Mouse (Mus musculus): ENCODE results near the gene Fam189a1. TPM values are rescaled to one million over a fixed set of nuclear protein-coding genes. Genes with fewer than 3 reads are reported as not detected.

Gene Fam189a1
- polyA plus RNA-seq, 1 experiment from 2014 or later: 0.65 TPM

GRCm38 (mm10) chr7:65153846-65154245, 2.5 kb downstream of the Fam189a1 start:
- Histone ChIP-seq H3K9ac (ENCODE audit: low read depth, low read length) (no peak overlapping the region), H3K9me3 (ENCODE audit: control insufficient read depth, low read length) (no peaks in the 10 kb centered on the region), H3K27me3 (ENCODE audit: control insufficient read depth, insufficient read depth, low read length) (peaks cover 44% of the 10 kb centered on the region), H3K4me3 (ENCODE audit: low read length) (no peak overlapping the region), H3K36me3 (ENCODE audit: control insufficient read depth, insufficient read depth, low read length) (no peaks in the 10 kb centered on the region), H3K4me2 (replicated peaks; ENCODE audit: low read depth, low read length) (no peak overlapping the region), H3K27ac (ENCODE audit: low read depth, low read length) (no peak overlapping the region), H3K4me1 (ENCODE audit: control insufficient read depth, insufficient read depth, low read length) (peaks cover 3% of the 10 kb centered on the region; the same call in 1 of the 2 replicates)
- no peak for ATAC-seq (ENCODE audit: low FRiP score, low TSS enrichment)
- 76% methylated on average over 7 of the region's 7 CpGs for WGBS

DNA sequence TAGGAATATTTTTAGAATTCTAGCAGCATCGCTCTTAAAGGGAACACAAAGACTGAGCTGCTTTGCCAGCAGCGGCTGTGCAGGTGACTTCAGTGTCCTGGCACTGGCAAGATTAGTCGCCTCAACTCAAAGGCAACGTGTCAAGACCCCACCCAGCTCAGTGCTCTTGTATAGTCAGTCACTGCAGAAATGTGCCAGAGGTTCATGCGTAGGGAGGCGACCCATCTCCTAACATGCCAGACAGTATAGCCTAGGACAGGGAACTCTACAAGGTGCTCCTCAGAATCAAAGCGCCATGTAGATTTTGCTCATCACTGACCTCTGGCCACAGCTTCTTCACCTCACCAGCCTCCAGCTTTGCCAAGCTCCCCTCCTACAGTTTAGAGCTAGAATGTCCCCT, 4.8 kb downstream of the Fam189a1 start:
- 91% methylated on average over 7 of the region's 7 CpGs for WGBS
- Histone ChIP-seq H3K4me1 (ENCODE audit: control insufficient read depth, insufficient read depth, low read length) (no peaks in the 10 kb centered on the region), H3K27me3 (ENCODE audit: control insufficient read depth, insufficient read depth, low read length) (peaks cover 26% of the 10 kb centered on the region), H3K36me3 (ENCODE audit: control insufficient read depth, insufficient read depth, low read length) (no peaks in the 10 kb centered on the region), H3K4me2 (replicated peaks; ENCODE audit: low read depth, low read length) (no peak overlapping the region), H3K27ac (ENCODE audit: low read depth, low read length) (no peak overlapping the region), H3K4me3 (ENCODE audit: low read length) (no peak overlapping the region), H3K9ac (ENCODE audit: low read depth, low read length) (no peak overlapping the region), H3K9me3 (ENCODE audit: control insufficient read depth, low read length) (no peaks in the 10 kb centered on the region)
- ATAC-seq (ENCODE audit: low FRiP score, low TSS enrichment): no peak

DNA sequence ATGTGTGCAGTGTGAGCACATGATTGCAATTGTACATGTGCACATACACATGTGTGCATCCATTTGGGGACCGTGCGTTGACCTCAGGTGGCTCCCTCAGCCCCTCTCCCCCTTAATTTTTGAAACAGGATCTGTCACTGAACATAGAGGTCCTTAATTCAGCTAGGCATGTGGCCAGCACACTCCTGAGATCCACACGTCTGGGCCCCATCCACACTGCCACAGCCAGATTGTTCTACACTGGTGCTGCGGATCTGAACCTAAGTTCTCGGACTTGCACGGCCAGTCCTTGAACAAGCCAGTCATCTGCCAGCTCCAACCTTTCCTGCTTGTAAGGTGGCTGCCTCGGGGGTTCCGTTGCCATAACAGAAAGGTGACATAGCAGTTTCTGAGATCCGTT, 7.3 kb downstream of the Fam189a1 start:
- 88% methylated on average over 9 of the region's 9 CpGs for WGBS
- no peak for ATAC-seq (ENCODE audit: low FRiP score, low TSS enrichment)

DNA sequence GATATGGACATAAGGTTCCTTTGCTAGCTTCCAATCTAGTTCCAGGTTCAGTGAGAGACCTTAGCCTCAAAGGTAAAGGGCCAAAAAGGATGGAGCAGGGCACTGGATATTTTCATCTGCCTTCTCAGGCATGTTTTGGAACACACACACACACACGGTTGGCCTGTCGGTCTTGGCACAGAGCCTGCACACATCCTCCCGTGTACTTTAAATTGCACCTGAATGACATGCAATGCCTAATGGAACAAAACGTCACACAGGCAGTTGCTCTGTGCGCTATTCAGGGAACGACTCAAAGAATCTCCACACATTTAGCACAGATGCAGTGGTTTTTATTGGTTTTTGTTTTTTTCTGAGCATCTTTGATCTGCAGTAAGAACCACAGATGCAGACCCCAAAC, 11.5 kb downstream of the Fam189a1 start:
- H3K4me1 ChIP-seq (ENCODE audit: control insufficient read depth, insufficient read depth, low read length): peaks cover 6% of the 10 kb centered on the region; the same call in 1 of the 2 replicates
- no peak overlapping the region for H3K27ac ChIP-seq (ENCODE audit: low read depth, low read length)
- no peak overlapping the region for H3K4me3 ChIP-seq (ENCODE audit: low read length)
- no peak for ATAC-seq (ENCODE audit: low FRiP score, low TSS enrichment)
- WGBS: 66% methylated on average over 6 of the region's 6 CpGs
- H3K9ac ChIP-seq (ENCODE audit: low read depth, low read length): no peak overlapping the region
- H3K9me3 ChIP-seq (ENCODE audit: control insufficient read depth, low read length): no peaks in the 10 kb centered on the region
- no peaks in the 10 kb centered on the region for H3K36me3 ChIP-seq (ENCODE audit: control insufficient read depth, insufficient read depth, low read length)
- H3K4me2 ChIP-seq (replicated peaks; ENCODE audit: low read depth, low read length): no peak overlapping the region
- no peaks in the 10 kb centered on the region for H3K27me3 ChIP-seq (ENCODE audit: control insufficient read depth, insufficient read depth, low read length)

More for the DNA sequence above, 7.3 kb downstream of the Fam189a1 start:
- Histone ChIP-seq H3K27me3 (ENCODE audit: control insufficient read depth, insufficient read depth, low read length) (peaks cover 7% of the 10 kb centered on the region; the same call in 1 of the 2 replicates), H3K4me3 (ENCODE audit: low read length) (no peak overlapping the region), H3K4me2 (replicated peaks; ENCODE audit: low read depth, low read length) (no peak overlapping the region), H3K4me1 (ENCODE audit: control insufficient read depth, insufficient read depth, low read length) (no peaks in the 10 kb centered on the region), H3K9ac (ENCODE audit: low read depth, low read length) (no peak overlapping the region), H3K36me3 (ENCODE audit: control insufficient read depth, insufficient read depth, low read length) (no peaks in the 10 kb centered on the region), H3K9me3 (ENCODE audit: control insufficient read depth, low read length) (no peaks in the 10 kb centered on the region), H3K27ac (ENCODE audit: low read depth, low read length) (no peak overlapping the region)

DNA sequence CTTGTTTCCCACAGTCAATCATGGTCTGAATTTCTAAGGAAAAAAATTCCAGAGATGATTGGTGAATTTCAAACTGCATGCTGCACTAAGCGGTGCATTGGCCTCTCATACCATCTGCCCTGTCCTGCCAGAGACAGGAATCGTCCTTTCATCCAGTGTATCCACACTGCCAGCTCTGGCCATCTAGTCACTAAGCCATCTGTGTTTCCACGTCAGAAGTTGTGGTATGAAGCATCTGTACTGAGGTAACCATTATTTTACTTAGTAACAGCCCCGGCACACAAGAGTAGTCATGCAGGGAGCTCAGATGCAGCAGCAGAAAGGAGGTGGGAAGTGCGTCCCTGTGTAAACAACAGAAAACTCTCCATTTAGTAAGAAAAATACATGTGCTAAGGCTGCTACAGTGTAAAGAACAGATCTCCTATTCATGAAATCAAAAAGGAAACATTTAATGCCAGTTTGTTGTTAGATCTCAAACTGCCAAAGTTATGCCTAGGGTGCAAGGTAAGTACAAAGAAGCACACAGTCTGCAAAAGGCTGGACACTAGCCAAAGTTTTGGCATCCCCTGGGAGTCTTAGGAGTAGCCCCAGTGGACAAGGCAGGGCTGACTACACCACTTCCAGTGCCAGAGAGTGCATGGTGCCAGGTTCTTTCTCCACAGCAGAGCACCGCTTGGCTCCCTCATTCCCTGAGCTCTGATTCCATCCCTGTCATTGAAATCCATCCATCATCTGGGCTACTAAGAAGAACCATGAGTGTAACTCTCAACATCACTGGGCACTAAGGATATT, 14.3 kb downstream of the Fam189a1 start:
- 0 out of 2 replicates have a peak overlapping the region, but pooled peaks have one; percentile 32 for H3K27ac ChIP-seq (ENCODE audit: low read depth, low read length)
- H3K4me1 ChIP-seq (ENCODE audit: control insufficient read depth, insufficient read depth, low read length): peaks cover 6% of the 10 kb centered on the region; the same call in 1 of the 2 replicates
- no peaks in the 10 kb centered on the region for H3K9me3 ChIP-seq (ENCODE audit: control insufficient read depth, low read length)
- H3K4me2 ChIP-seq (replicated peaks; ENCODE audit: low read depth, low read length): no peak overlapping the region
- ATAC-seq (ENCODE audit: low FRiP score, low TSS enrichment): peak; percentile 87
- 41% methylated on average over 6 of the region's 6 CpGs for WGBS
- H3K9ac ChIP-seq (ENCODE audit: low read depth, low read length): no peak overlapping the region
- no peak overlapping the region for H3K4me3 ChIP-seq (ENCODE audit: low read length)
- H3K27me3 ChIP-seq (ENCODE audit: control insufficient read depth, insufficient read depth, low read length): no peaks in the 10 kb centered on the region
- H3K36me3 ChIP-seq (ENCODE audit: control insufficient read depth, insufficient read depth, low read length): no peaks in the 10 kb centered on the region

DNA sequence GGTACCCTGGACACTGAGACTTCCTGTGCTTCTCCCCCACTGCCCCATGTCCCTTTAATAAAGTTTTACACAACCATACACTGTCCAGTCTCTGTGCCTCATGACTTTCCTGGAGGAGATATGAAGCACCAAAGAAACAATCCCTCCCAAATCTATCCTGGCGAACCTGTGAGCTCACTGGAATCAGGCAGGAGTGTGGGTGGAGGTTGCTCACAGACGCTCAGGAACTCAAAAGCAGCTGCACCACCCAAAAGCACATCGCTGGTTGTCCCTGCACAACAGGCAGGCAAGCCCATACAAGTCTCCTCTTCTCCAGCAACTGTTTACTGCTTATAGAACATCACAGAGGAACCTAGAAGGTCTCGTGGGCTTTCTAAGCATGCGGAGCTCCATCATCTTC, 15.5 kb downstream of the Fam189a1 start:
- ATAC-seq (ENCODE audit: low FRiP score, low TSS enrichment): no peak
- 85% methylated on average over 5 of the region's 5 CpGs for WGBS
- Histone ChIP-seq H3K27me3 (ENCODE audit: control insufficient read depth, insufficient read depth, low read length) (no peaks in the 10 kb centered on the region), H3K36me3 (ENCODE audit: control insufficient read depth, insufficient read depth, low read length) (no peaks in the 10 kb centered on the region), H3K9ac (ENCODE audit: low read depth, low read length) (no peak overlapping the region), H3K9me3 (ENCODE audit: control insufficient read depth, low read length) (no peaks in the 10 kb centered on the region), H3K4me3 (ENCODE audit: low read length) (no peak overlapping the region), H3K4me1 (ENCODE audit: control insufficient read depth, insufficient read depth, low read length) (peaks cover 6% of the 10 kb centered on the region; the same call in 1 of the 2 replicates), H3K4me2 (replicated peaks; ENCODE audit: low read depth, low read length) (no peak overlapping the region), H3K27ac (ENCODE audit: low read depth, low read length) (no peak overlapping the region)

GRCm38 (mm10) chr7:65140099-65140498, 16.3 kb downstream of the Fam189a1 start:
- Histone ChIP-seq H3K27me3 (ENCODE audit: control insufficient read depth, insufficient read depth, low read length) (no peaks in the 10 kb centered on the region), H3K4me1 (ENCODE audit: control insufficient read depth, insufficient read depth, low read length) (peaks cover 6% of the 10 kb centered on the region; the same call in 1 of the 2 replicates), H3K36me3 (ENCODE audit: control insufficient read depth, insufficient read depth, low read length) (no peaks in the 10 kb centered on the region), H3K9me3 (ENCODE audit: control insufficient read depth, low read length) (no peaks in the 10 kb centered on the region), H3K4me3 (ENCODE audit: low read length) (no peak overlapping the region), H3K4me2 (replicated peaks; ENCODE audit: low read depth, low read length) (no peak overlapping the region), H3K9ac (ENCODE audit: low read depth, low read length) (no peak overlapping the region), H3K27ac (ENCODE audit: low read depth, low read length) (no peak overlapping the region)
- 67% methylated on average over 5 of the region's 5 CpGs for WGBS
- peak; percentile 73; the same call in 1 of the 2 replicates for ATAC-seq (ENCODE audit: low FRiP score, low TSS enrichment)

DNA sequence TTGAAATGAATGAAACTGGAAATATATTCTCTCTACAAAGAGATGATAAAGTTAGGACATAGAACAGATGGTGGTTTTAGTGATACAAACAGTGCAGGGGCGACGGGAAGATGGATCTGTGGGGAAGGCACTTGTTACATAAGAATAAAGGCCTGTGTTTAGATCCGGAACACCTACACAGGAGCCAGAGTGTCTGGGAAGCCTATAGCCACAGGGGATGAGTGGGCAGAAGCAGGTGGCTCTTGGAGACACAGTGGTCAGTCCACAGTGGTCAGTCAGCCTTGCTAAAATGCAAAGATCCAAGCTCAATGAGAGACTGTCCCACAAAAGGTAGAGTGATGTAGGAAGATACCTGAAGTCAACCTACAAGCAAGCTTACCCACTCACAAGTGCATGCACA, 32.6 kb downstream of the Fam189a1 start:
- Histone ChIP-seq H3K9ac (ENCODE audit: low read depth, low read length) (no peak overlapping the region), H3K9me3 (ENCODE audit: control insufficient read depth, low read length) (no peaks in the 10 kb centered on the region), H3K27ac (ENCODE audit: low read depth, low read length) (no peak overlapping the region), H3K4me1 (ENCODE audit: control insufficient read depth, insufficient read depth, low read length) (no peaks in the 10 kb centered on the region), H3K4me3 (ENCODE audit: low read length) (no peak overlapping the region), H3K27me3 (ENCODE audit: control insufficient read depth, insufficient read depth, low read length) (no peaks in the 10 kb centered on the region), H3K4me2 (replicated peaks; ENCODE audit: low read depth, low read length) (no peak overlapping the region), H3K36me3 (ENCODE audit: control insufficient read depth, insufficient read depth, low read length) (no peaks in the 10 kb centered on the region)
- whole genome bisulfite sequencing: 87% methylated on average over 3 of the region's 3 CpGs
- ATAC-seq (ENCODE audit: low FRiP score, low TSS enrichment): no peak

DNA sequence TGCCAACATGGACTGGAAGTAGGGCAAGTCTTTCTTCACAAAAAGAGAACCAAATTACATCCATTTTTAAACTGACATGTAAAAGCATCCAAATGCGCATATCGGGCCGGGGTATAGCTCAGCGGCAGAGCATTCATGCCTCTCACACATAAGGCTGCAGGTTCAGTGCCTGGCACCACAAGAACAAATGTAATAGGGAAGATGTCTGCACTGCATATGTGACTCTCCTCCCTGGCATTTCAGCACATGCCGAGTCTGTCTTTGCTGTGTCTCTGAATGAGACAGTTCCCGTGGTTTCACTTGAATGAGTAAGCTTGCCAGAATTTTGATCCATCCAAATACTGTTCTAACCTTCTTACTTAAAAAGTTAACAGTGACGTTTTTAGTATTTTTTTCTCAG, 39.5 kb downstream of the Fam189a1 start:
- Histone ChIP-seq H3K4me3 (ENCODE audit: low read length) (no peak overlapping the region), H3K4me2 (replicated peaks; ENCODE audit: low read depth, low read length) (no peak overlapping the region), H3K4me1 (ENCODE audit: control insufficient read depth, insufficient read depth, low read length) (no peaks in the 10 kb centered on the region), H3K27ac (ENCODE audit: low read depth, low read length) (no peak overlapping the region), H3K9ac (ENCODE audit: low read depth, low read length) (no peak overlapping the region), H3K36me3 (ENCODE audit: control insufficient read depth, insufficient read depth, low read length) (no peaks in the 10 kb centered on the region), H3K9me3 (ENCODE audit: control insufficient read depth, low read length) (no peaks in the 10 kb centered on the region), H3K27me3 (ENCODE audit: control insufficient read depth, insufficient read depth, low read length) (no peaks in the 10 kb centered on the region)
- WGBS: 92% methylated on average over 7 of the region's 7 CpGs
- ATAC-seq (ENCODE audit: low FRiP score, low TSS enrichment): no peak
